Mouse (Mus musculus) liver, postnatal 0 days (tissue): ENCODE results near the gene Hist1h2ab.

ENCODE experiments used
- CTCF ChIP-seq: sonication (generic); IDR thresholded peaks from 2 replicates; pipeline ENCODE4 v1.5.1; 2016; ENCODE audit warnings: antibody characterized with exemption, low read depth
- EP300 ChIP-seq: IDR thresholded peaks from 2 replicates; pipeline ENCODE4 v1.6.1; 2016; ENCODE audit warnings: antibody characterized with exemption, low read depth, mild to moderate bottlenecking

DNA sequence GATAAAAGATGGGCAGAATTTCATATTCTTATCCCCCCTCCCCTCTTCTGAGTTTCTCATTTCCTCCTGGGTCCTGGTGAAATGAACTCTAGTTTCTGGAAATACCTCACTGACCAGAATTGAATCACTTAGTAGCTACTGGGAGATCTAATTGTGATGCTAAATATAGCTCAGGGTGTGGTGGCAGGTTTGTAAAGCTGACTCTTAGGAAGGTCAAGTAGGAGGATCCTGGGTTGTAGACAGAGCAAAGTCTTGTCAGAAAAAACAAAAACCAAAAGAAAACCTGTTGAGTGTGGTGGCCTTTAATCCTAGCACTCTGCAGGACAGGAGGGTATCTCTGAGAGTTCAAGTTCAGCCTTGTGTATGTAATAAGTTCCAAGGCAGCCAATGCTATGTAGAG, 8.9 kb upstream of the Hist1h2ab start:
- TF ChIP-seq CTCF (no peak), EP300 (no peak)
